Mouse (Mus musculus): ENCODE results near the gene Znrf1.

The Znrf1 gene

GRCm38 (mm10) chr8:111595712-111596484 lies 60.0 kb downstream of the Znrf1 start:
- no peak for DNase-seq (ENCODE audit: extremely low spot score, low spot score)

GRCm38 (mm10) chr8:111596485-111596821 lies 60.6 kb downstream of the Znrf1 start:
- no peak for DNase-seq (ENCODE audit: extremely low spot score, low spot score)

- no peak for DNase-seq (ENCODE audit: extremely low spot score, low spot score)
Measured at GRCm38 (mm10) chr8:111597310-111597709, 61.4 kb downstream of the Znrf1 start.

GRCm38 (mm10) chr8:111599707-111600444 lies 64.0 kb downstream of the Znrf1 start:
- no peak for DNase-seq (ENCODE audit: extremely low spot score, low spot score)

GRCm38 (mm10) chr8:111602050-111602449 lies 66.2 kb downstream of the Znrf1 start:
- no peak for DNase-seq (ENCODE audit: extremely low spot score, low spot score)

GRCm38 (mm10) chr8:111604986-111605385 lies 69.1 kb downstream of the Znrf1 start:
- DNase-seq (ENCODE audit: extremely low spot score, low spot score): no peak

- no peak for DNase-seq (ENCODE audit: extremely low spot score, low spot score)
Measured at GRCm38 (mm10) chr8:111606961-111607360, 71.1 kb downstream of the Znrf1 start.

GRCm38 (mm10) chr8:111607414-111607813 lies 71.5 kb downstream of the Znrf1 start:
- DNase-seq (ENCODE audit: extremely low spot score, low spot score): no peak

GRCm38 (mm10) chr8:111613181-111613580 lies 77.3 kb downstream of the Znrf1 start:
- DNase-seq (ENCODE audit: extremely low spot score, low spot score): no peak

GRCm38 (mm10) chr8:111614786-111615701 lies 79.1 kb downstream of the Znrf1 start:
- no peak for DNase-seq (ENCODE audit: extremely low spot score, low spot score)

- DNase-seq (ENCODE audit: extremely low spot score, low spot score): no peak
Measured at GRCm38 (mm10) chr8:111617812-111618211, 81.9 kb downstream of the Znrf1 start.

GRCm38 (mm10) chr8:111618273-111618672 lies 82.4 kb downstream of the Znrf1 start:
- DNase-seq (ENCODE audit: extremely low spot score, low spot score): no peak

- no peak for DNase-seq (ENCODE audit: extremely low spot score, low spot score)
Measured at GRCm38 (mm10) chr8:111619936-111620335, 84.0 kb downstream of the Znrf1 start.

GRCm38 (mm10) chr8:111622104-111622503 lies 86.2 kb downstream of the Znrf1 start:
- DNase-seq (ENCODE audit: extremely low spot score, low spot score): no peak

- no peak for DNase-seq (ENCODE audit: extremely low spot score, low spot score)
Measured at GRCm38 (mm10) chr8:111622553-111622952, 86.7 kb downstream of the Znrf1 start.

- no peak for DNase-seq (ENCODE audit: extremely low spot score, low spot score)
Measured at GRCm38 (mm10) chr8:111624081-111624852, 88.4 kb downstream of the Znrf1 start.

- DNase-seq (ENCODE audit: extremely low spot score, low spot score): no peak
Measured at GRCm38 (mm10) chr8:111624853-111625221, 88.9 kb downstream of the Znrf1 start.

- peak; percentile 78 for DNase-seq (ENCODE audit: extremely low spot score, low spot score)
Measured at GRCm38 (mm10) chr8:111625694-111626527, 90.0 kb downstream of the Znrf1 start.

GRCm38 (mm10) chr8:111626528-111626820 lies 90.6 kb downstream of the Znrf1 start:
- no peak for DNase-seq (ENCODE audit: extremely low spot score, low spot score)

GRCm38 (mm10) chr8:111626933-111627332 lies 91.0 kb downstream of the Znrf1 start:
- DNase-seq (ENCODE audit: extremely low spot score, low spot score): no peak
